Mouse (Mus musculus) left cerebral cortex, adult 2 months (tissue): Measurements from ENCODE around the gene Arhgef19. TPM values are rescaled to one million over a fixed set of nuclear protein-coding genes. Genes with fewer than 3 reads are reported as not detected.

Source experiments
- DNase-seq, 2 experiments: peaks; one replicate each; pipeline ENCODE4 v3.0.0; 2021 to 2022; ENCODE audit warnings: low spot score in 2 of 2, mixed read lengths in 1 of 2; ENCODE audit errors: extremely low spot score in 1 of 2
- H3K27ac ChIP-seq: fragments of 200-600 bp; 2 replicates; pipeline ENCODE4 v1.8.1; 2022
- H3K4me3 ChIP-seq: fragments of 200-600 bp; 2 replicates; pipeline ENCODE4 v1.8.1; 2022
- CTCF ChIP-seq: fragments of 200-600 bp; IDR thresholded peaks from 2 replicates; pipeline ENCODE4 v1.8.1; 2022; ENCODE audit warnings: antibody characterized with exemption, mild to moderate bottlenecking, moderate library complexity
- intact Hi-C: fragments of 180-260 bp; cut with DNase I; formaldehyde crosslinking; loops from one replicate; pipeline ENCODE4 v1.15.1; 2025
- total RNA-seq, 2 experiments: library from RNA; stranded (reverse); gene quantifications; 2 replicates each; pipeline ENCODE4 v1.2.3; 2021

The Arhgef19 gene
- total RNA-seq, 2 experiments from 2014 or later = 17.1 to 18.2 TPM

DNA sequence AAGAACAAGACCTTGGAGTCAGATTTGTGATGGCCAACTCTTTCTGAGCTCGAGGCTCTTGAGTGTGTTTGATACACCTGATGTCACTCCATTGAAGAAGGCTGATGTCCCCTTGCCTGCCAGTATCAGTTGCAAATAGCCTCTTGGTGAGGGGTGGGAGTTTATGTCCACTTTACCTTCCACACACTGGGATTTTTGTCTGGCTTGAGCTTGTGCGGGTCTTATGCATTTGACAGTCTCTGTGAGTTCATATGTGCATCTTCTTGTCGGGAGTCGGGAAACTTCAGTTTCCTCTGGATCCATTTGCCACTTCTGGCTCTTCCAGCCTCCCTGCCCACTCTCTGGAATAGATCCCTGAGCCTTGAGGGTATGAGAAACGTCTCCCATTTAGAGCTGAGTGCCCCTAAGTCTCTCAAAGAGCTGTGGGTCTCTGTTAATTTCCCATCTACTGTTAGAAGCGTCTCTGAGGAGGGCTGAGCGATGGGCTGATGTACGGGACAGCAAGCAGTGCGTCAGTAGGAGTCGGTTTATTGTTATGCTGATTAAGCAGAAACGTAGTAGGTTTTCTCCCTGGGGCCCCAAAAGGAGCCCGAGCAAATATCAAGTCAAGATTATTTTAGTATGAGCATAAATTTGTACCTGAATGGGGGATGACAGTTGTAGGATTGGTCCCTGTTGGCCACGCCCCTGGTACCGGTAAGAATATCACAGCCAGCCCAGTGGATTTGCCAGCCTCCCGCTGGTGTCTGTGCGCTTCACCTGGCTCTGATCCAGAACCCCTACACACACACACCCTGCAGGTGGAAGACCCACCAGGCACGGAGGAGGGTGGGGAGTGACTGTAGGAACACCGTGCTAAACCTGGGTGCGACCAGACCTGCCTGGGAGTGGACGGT, 559 bp upstream of the Arhgef19 start:
- no peak for DNase-seq
- H3K4me3 ChIP-seq = peak overlapping the region; percentile 32
- intact Hi-C loops = no loop called here
- no peak for TF ChIP-seq CTCF
- no peak overlapping the region for H3K27ac ChIP-seq

DNA sequence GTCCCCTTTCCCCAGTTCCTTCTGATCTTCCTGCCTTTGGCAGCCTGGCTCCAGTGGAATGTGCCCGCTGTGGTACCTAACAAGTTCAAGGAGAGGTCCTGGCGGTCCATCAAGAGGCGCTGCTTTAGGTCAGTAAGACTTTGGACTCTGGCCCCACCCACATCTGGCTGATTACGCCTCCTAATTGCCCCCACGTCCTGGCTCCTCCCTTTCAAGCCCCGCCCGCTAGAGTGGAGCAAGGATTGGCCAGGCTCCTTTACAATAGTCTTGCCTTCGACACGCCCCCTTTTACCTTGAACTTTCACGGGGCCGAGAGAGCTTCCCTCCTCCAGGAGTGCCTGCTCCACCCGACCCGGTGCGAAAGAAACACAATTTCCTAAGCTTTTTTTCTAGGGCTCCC, 1.3 kb downstream of the Arhgef19 start:
- no peak overlapping the region for H3K27ac ChIP-seq
- intact Hi-C loops = no loop called here
- no peak for TF ChIP-seq CTCF
- no peak for DNase-seq
- no peak overlapping the region for H3K4me3 ChIP-seq

DNA sequence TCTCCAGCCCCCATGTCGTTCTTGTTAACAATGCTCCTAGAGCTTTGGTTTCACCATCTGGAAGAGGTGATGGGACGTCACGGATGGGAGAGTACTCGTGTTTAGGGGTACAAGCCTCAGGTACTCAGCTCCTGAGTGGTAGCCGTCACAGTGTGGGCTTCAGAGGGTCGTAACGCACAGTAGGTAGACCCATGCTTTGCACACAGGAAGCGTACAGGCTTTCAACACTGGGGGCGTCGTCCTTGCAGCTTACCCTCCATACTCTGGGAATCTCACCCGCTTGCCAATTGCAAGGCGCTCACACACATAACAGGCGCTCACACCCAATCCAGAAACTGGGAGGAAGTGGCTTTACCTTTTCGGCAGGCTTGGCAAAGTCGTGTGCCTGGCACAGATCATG, 2.6 kb downstream of the Arhgef19 start:
- Histone ChIP-seq H3K27ac (no peak overlapping the region), H3K4me3 (no peak overlapping the region)
- intact Hi-C loops = no loop called here
- DNase-seq = no peak
- no peak for TF ChIP-seq CTCF

DNA sequence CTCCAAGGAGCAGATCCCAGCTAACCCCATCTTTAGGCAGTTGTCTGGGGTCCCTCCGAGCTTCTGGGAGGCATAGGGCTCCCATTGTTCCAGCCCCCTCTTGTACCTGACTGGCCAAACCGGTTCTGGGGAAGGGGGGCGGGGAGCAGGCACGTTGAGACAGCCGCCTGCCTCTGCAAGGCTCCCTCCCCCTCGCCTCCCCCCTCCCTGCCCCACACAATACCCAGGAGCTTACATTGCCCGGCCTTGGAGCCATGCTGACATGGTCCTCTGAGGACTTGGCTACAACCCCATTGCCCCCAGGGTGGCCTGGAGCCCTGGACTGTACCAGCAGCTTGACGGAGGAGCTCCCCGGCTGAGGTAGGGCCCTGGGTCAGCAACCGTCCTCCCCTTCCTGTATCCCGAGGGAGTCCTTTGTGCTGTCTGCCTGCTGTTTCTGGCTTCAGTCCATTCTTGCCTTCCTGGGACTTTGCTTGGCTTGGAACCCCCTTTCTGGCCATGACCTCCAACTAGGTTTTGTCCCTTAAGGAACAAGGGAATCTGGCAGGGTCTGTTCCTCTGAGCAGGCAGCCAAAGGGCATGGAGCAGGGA, 3.4 kb downstream of the Arhgef19 start:
- no peak for TF ChIP-seq CTCF
- Histone ChIP-seq H3K27ac (no peak overlapping the region; the same call in 1 of the 2 replicates), H3K4me3 (no peak overlapping the region)
- intact Hi-C loops = no loop called here
- DNase-seq = peak in 1 of 2 experiments; percentile 25

DNA sequence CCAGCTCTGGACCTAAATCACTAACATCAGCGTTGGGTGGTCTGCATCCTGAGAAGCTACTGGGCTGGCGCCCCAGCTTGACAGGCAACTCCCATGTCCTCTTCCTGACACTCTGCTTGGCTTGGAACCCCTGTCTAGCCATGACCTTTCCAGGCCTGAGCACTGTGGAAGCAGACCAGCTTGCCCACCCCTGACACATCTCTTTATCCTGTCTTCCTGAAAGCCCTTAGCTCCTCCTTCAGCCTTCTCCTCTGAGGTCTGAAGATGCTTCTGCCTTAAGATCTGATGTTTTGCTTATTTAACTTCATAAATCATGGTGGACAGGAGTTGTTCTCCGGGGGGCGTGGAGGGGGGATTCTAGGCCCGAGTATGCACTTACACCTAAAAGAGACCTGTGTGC, 4.3 kb downstream of the Arhgef19 start:
- intact Hi-C loops = no loop called here
- no peak for TF ChIP-seq CTCF
- H3K4me3 ChIP-seq = no peak overlapping the region
- no peak overlapping the region for H3K27ac ChIP-seq
- DNase-seq = no peak

DNA sequence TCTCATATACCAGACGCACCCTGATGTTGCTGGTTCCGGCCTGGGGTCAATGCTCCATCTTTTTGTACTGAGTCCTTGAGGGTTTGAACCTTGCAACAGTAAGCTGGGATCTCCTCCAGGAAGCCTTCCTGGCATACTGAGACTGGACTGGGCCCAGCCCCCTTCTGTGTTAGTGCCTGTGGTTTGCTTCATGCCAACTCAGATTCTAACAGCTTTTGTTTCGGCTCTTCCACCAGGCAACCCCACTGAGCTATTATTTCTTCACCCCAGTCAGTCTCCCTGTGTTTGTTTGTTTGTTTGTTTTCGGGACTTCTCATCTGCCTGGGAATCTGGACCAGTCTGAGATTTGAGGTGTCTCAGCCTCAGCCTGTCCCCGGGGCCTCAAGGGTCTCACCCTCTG, 5.1 kb downstream of the Arhgef19 start:
- intact Hi-C loops = no loop called here
- TF ChIP-seq CTCF = no peak
- no peak for DNase-seq
- Histone ChIP-seq H3K27ac (peak overlapping the region; percentile 51; the same call in 1 of the 2 replicates), H3K4me3 (no peak overlapping the region)

DNA sequence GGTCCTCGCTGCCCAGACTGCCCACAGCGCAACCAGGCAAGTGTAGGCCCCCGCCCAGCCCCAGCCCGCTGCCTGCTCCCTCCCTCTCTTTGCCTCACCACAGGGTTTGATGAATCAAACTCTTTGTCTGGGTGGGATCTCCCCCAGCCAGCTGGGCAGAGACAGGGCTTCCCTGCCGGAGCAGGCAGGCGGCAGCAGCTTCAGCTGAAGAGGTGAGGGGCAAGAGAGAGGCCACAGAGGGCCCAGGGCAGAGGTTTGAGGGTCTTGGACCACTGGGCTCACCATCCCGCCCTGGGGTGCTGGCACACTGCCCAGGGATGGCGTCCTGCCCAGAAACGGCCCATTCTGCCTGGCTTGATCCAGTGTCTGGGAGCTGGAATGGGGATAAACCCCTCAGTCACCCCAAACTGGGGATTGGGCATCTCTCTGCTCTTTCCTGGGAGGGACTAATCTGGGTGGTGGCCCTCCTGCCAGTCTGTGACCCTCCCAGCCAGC, 5.7 kb downstream of the Arhgef19 start:
- DNase-seq = peak; percentile 47 to 71
- intact Hi-C loops = no loop called here
- H3K27ac ChIP-seq = peak overlapping the region; percentile 51; the same call in 1 of the 2 replicates
- TF ChIP-seq CTCF = no peak
- H3K4me3 ChIP-seq = no peak overlapping the region

DNA sequence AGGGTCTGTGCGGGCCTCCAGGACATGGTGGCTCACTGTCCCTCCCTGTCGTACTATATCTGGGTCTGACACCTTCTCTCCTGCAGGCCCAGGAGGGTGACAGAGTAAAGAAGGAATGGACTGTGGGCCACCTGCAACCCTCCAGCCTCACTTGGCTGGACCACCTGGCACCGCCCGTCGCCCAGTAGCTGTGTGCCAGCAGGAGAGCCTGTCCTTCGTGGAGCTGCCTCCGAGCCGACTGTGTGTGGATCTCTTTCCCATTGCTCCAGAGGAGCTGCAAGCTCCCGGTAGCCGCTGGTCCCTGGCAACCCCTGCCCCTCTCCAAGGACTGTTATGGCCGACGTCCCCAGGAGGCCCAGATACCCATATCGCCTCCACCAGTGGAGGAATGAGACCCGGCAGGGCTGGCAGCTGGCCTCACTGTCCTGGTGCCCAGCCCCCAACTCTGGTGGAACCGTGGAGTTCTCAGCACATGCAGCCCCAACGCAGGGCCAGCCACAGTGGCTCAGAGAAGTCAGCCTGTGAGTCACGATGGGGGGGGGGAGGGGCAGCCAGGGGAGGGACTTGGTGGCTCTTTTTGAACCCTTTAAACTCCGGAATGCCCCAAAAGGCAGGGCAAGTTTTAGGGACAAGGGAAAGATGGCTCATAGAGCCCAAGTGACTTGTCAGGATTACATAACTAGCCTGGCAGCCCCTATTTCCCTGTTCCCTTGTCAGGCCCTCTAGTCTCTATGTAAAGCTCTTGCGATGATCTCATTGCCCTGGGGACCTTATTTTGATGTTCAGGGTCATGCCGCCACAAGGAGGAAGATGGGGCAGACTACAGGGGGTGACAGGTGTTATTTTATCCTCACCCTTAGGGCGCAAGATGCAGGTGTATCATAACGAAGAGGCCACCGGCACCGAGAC, 7.0 kb downstream of the Arhgef19 start:
- DNase-seq = no peak
- intact Hi-C loops = no loop called here
- Histone ChIP-seq H3K4me3 (no peak overlapping the region), H3K27ac (no peak overlapping the region)
- TF ChIP-seq CTCF = no peak

DNA sequence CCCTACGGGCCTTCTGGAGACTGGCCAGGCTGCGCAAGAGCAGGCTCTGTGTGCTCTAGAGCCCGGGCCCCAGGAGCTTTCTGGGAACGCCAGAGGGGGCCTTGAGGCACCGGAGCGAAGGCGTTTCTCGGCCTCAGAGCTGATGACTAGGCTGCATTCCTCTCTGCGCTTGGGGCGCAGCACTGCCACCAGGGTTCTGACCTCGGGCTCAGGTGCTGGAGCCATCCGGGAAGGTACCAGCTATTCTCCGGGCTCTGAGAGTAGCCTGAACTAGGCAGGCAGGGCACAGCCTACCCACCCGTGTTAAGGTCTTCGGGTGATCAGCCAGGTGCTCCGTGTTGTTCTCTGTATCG, 7.7 kb downstream of the Arhgef19 start:
- no peak for DNase-seq
- intact Hi-C loops = no loop called here
- Histone ChIP-seq H3K27ac (no peak overlapping the region), H3K4me3 (no peak overlapping the region)
- no peak for TF ChIP-seq CTCF

DNA sequence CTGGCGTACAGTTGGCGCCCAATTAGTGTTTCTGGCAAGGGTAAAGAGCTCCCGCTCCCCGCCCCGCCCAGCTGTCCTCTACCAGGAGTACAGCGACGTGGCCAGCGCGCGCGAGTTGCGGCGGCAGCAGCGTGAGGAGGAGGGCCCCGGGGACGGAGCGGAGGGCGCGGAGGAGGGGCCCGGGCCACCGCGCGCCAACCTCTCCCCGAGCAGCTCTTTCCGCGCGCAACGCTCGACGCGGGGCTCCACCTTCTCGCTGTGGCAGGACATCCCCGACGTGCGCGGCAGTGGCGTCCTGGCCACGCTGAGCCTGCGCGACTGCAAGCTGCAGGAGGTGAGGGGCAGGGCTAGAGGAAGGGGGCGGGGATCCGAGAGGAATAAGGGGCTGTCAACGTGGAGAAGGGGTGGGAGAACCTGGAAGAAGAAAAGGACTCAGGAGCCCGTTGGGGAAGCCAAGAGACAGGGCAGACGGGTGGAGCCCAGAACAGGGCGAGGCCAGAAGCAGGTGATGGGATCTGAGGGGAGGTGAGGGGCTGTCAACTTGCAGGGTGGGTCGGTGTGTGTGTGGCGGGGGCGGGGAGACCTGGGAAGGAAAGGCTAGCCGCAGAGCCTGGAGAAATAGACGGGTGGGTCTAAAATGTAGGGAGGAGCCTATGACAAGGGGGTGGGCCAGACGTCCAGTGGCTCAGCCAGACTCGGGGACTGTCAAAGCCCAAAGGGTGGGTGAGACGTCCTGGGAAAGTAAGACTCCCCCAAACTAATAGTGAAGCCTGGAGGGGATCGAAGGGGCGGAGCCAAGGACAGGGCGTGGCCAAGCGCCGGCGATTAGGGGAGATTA, 8.7 kb downstream of the Arhgef19 start:
- DNase-seq = no peak
- Histone ChIP-seq H3K4me3 (peak overlapping the region; percentile 16; the same call in 1 of the 2 replicates), H3K27ac (no peak overlapping the region)
- intact Hi-C loops = no loop called here
- TF ChIP-seq CTCF = no peak

DNA sequence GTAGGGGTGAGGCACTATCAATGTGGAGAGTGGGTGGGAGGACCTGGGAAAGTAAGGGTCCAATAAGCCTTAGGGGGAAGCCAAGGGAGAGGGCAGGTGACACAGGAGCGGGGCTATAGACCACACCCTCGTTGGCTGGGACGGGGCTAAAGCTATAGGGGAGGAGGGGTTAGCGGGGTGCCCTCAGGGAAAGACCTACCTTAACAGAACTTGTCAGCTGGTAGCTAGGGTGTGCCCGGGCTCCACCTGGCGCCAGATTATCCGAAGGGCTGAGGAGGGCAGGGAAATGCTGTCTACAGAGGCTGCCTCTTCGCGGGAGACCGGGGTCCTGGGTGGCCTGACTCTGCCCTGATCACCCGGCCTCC, 9.3 kb downstream of the Arhgef19 start:
- DNase-seq = no peak
- Histone ChIP-seq H3K4me3 (no peak overlapping the region), H3K27ac (no peak overlapping the region)
- intact Hi-C loops = no loop called here
- no peak for TF ChIP-seq CTCF
